Mouse (Mus musculus) kidney, adult 2 months (tissue): ENCODE results near the gene Usp6nl. TPM values are rescaled to one million over a fixed set of nuclear protein-coding genes. Genes with fewer than 3 reads are reported as not detected.

Experiments
- DNase-seq: peaks from one replicate; pipeline ENCODE4 v3.0.0; 2021
- H3K27ac ChIP-seq: fragments of 200-500 bp; 2 replicates; pipeline ENCODE4 v1.5.1; 2012; ENCODE audit warnings: low read depth, low read length, control low read depth, inconsistent platforms; ENCODE audit not compliant: insufficient read depth
- H3K27me3 ChIP-seq: fragments of 200-500 bp; replicated peaks from 2 replicates; pipeline ENCODE4 v1.6.1; 2012; ENCODE audit warnings: mild to moderate bottlenecking, moderate library complexity, low read length, inconsistent platforms; ENCODE audit not compliant: control insufficient read depth, insufficient read depth
- H3K36me3 ChIP-seq: fragments of 200-500 bp; 2 replicates; pipeline ENCODE4 v1.6.1; 2012; ENCODE audit warnings: mild to moderate bottlenecking, moderate library complexity, low read length, inconsistent platforms; ENCODE audit not compliant: control insufficient read depth, insufficient read depth
- H3K4me1 ChIP-seq: fragments of 200-500 bp; 2 replicates; pipeline ENCODE4 v1.6.1; 2011; ENCODE audit warnings: low read length; ENCODE audit not compliant: control insufficient read depth, insufficient read depth
- H3K4me3 ChIP-seq: fragments of 200-500 bp; 2 replicates; pipeline ENCODE4 v1.5.1; 2011; ENCODE audit warnings: mild to moderate bottlenecking, low read depth, low read length, control low read depth; ENCODE audit not compliant: insufficient read depth
- CTCF ChIP-seq: fragments of 200-500 bp; conservative IDR thresholded peaks from 2 replicates; pipeline ENCODE4 v1.5.1; 2011; ENCODE audit warnings: low read depth, mild to moderate bottlenecking, control low read depth, low read length, moderate library complexity, mixed read lengths; ENCODE audit not compliant: insufficient read depth, insufficient read length
- POLR2A ChIP-seq: fragments of 200-500 bp; IDR thresholded peaks from one replicate; pipeline ENCODE4 v1.6.1; 2011; ENCODE audit warnings: low read depth, low read length, control low read depth
- WGBS: fragments of 180-500 bp; shearing (Covaris S2); methylation state at CpG from one replicate; pipeline ENCODE4 v1.1.7; 2018; 5-methylcytosine and 5-hydroxymethylcytosine counted together
- polyA plus RNA-seq: library from polyadenylated mRNA; depleted of rRNA; stranded (reverse); fragments of >200 nt; gene quantifications from 2 replicates; pipeline ENCODE4 v1.2.3, GENCODE M21; 2012

Gene Usp6nl
- polyA plus RNA-seq, 1 experiment = 8.9 TPM

- no peak overlapping the region for H3K27ac ChIP-seq
- no peaks in the 10 kb centered on the region for H3K27me3 ChIP-seq
- H3K4me3 ChIP-seq = no peak overlapping the region
- H3K4me1 ChIP-seq = peaks cover 7% of the 10 kb centered on the region; the same call in 1 of the 2 replicates
- TF ChIP-seq POLR2A = no peak
- DNase-seq = no peak
- WGBS = 95% methylated on average over 7 of the region's 7 CpGs
- H3K36me3 ChIP-seq = no peaks in the 10 kb centered on the region
These were observed 34.8 kb downstream of the Usp6nl start for GRCm38 (mm10) chr2:6357306-6357705.

- Histone ChIP-seq H3K4me3 (no peak overlapping the region), H3K4me1 (peaks cover 2% of the 10 kb centered on the region; the same call in 1 of the 2 replicates), H3K27me3 (no peaks in the 10 kb centered on the region), H3K27ac (no peak overlapping the region), H3K36me3 (no peaks in the 10 kb centered on the region)
- WGBS = 36% methylated on average over 9 of the region's 9 CpGs
- TF ChIP-seq CTCF = no peak
- TF ChIP-seq POLR2A = no peak
- DNase-seq = peak; percentile 30
These were observed 37.2 kb downstream of the Usp6nl start for GRCm38 (mm10) chr2:6359645-6360044.

GRCm38 (mm10) chr2:6363126-6363525 is 40.7 kb downstream of the Usp6nl start:
- TF ChIP-seq POLR2A = no peak
- no peak for TF ChIP-seq CTCF
- no peaks in the 10 kb centered on the region for H3K36me3 ChIP-seq
- no peak overlapping the region for H3K27ac ChIP-seq
- 36% methylated on average over 13 of the region's 13 CpGs for WGBS
- no peak overlapping the region for H3K4me3 ChIP-seq
- H3K4me1 ChIP-seq = peaks cover 5% of the 10 kb centered on the region; the same call in 1 of the 2 replicates
- DNase-seq = no peak
- H3K27me3 ChIP-seq = no peaks in the 10 kb centered on the region

DNA sequence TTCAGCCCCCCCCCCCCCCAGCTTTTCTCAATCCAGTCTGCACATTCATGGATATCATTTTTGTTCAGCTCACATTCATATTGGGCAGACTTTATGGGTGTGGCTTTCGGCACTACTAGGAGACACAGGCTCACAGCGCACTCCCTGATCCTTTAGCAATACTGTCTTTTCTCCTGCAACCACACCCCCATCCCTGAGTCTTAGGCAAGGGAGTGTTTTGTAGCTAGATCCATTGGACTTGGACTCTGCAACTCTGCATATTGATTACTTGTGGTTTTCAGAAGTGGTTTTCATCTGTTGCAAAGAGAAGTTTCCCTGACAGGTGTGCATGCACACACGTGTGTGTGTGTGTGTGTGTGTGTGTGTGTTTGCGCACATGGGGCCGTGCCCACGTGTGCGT is 41.5 kb downstream of the Usp6nl start:
- no peak for DNase-seq

GRCm38 (mm10) chr2:6366521-6366928 is 44.1 kb downstream of the Usp6nl start:
- Histone ChIP-seq H3K4me1 (peaks cover 2% of the 10 kb centered on the region; the same call in 1 of the 2 replicates), H3K27me3 (no peaks in the 10 kb centered on the region), H3K4me3 (no peak overlapping the region), H3K36me3 (no peaks in the 10 kb centered on the region), H3K27ac (no peak overlapping the region)
- WGBS = 55% methylated on average over 9 of the region's 9 CpGs
- no peak for DNase-seq
- TF ChIP-seq CTCF = no peak

More for the DNA sequence above, 41.5 kb downstream of the Usp6nl start:
- Histone ChIP-seq H3K36me3 (no peaks in the 10 kb centered on the region), H3K27ac (no peak overlapping the region), H3K4me1 (peaks cover 5% of the 10 kb centered on the region; the same call in 1 of the 2 replicates), H3K27me3 (no peaks in the 10 kb centered on the region), H3K4me3 (no peak overlapping the region)
- 94% methylated on average over 7 of the region's 7 CpGs for WGBS
- no peak for TF ChIP-seq POLR2A
- no peak for TF ChIP-seq CTCF

- WGBS = 79% methylated on average over 6 of the region's 6 CpGs
- Histone ChIP-seq H3K27me3 (no peaks in the 10 kb centered on the region), H3K4me3 (no peak overlapping the region), H3K36me3 (no peaks in the 10 kb centered on the region), H3K4me1 (peaks cover 2% of the 10 kb centered on the region; the same call in 1 of the 2 replicates), H3K27ac (no peak overlapping the region)
- DNase-seq = no peak
- TF ChIP-seq CTCF = no peak
These were observed 44.5 kb downstream of the Usp6nl start for GRCm38 (mm10) chr2:6366973-6367372.

DNA sequence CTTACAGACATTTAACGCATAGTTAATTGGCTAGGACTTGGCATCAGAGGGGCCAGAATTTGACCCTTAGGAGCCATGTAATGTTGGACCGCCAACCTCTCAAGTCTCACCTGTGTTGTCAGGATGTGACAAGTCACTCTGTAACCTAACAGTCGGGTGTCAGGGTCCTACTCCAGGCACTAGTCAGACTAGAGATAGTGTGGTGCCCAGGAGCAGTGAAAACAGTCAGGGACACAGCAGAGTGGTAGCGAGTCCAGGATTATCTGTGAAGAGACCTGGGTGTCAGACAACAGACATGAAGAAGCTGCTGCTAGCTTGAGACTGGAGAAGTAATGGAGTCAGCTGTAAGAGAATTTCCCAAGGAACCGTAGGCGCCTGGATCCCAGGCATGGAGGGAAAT is 45.0 kb downstream of the Usp6nl start:
- 83% methylated on average over 6 of the region's 6 CpGs for WGBS
- no peak overlapping the region for H3K4me3 ChIP-seq
- DNase-seq = no peak

GRCm38 (mm10) chr2:6374216-6374615 is 51.7 kb downstream of the Usp6nl start:
- WGBS = 66% methylated on average over 14 of the region's 14 CpGs
- H3K36me3 ChIP-seq = no peaks in the 10 kb centered on the region
- no peak overlapping the region for H3K27ac ChIP-seq
- H3K4me1 ChIP-seq = peaks cover 11% of the 10 kb centered on the region; the same call in 1 of the 2 replicates
- DNase-seq = no peak
- no peak overlapping the region for H3K4me3 ChIP-seq
- H3K27me3 ChIP-seq = no peaks in the 10 kb centered on the region
- TF ChIP-seq POLR2A = no peak
- TF ChIP-seq CTCF = no peak

More for the DNA sequence above, 45.0 kb downstream of the Usp6nl start:
- Histone ChIP-seq H3K36me3 (no peaks in the 10 kb centered on the region), H3K4me1 (peaks cover 7% of the 10 kb centered on the region; the same call in 1 of the 2 replicates), H3K27ac (no peak overlapping the region), H3K27me3 (no peaks in the 10 kb centered on the region)
- TF ChIP-seq CTCF (no peak), POLR2A (no peak)
